25 mouse cellular contexts compared by ENCODE assay signal in the genomic region with DNA sequence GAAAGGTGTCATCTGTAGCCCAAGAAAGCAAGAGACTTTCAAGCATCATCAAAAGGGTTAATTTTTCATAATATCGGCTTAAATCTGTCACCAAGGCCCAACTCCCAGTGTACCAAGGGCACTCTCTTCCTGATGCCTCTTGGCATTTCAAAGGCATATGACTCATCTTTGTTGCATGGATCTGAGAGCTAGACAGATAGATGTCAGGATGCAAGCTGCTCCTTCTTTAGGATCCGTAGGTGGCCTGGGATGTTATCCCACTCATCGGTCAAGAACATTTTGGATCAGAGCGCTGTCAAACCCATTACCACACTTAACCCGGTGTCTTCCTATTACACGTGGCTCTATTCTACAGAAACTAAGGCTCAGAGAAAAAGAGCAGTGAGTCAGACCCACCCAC. TPM values are rescaled to one million over a fixed set of nuclear protein-coding genes. Genes with fewer than 3 reads are reported as not detected.
DNase-seq lines count a peak whose midpoint lies in the region; ATAC-seq lines count a peak whose summit lies in the region.
"Had no signal": no experiment of that assay in that cellular context is flagged by ENCODE, and none has a peak within 500 bp of the region (broad histone marks: within the 10 kb centered on the region; RNA-seq: fewer than 3 reads in every experiment).

No protein-coding gene starts in this region.

- no peaks in the 10 kb centered on the region for H3K36me3 ChIP-seq in limb, embryonic 12.5 days
- H3K36me3 ChIP-seq: G1E; intestine, embryonic 15.5 days had no signal

- WGBS in limb, embryonic 12.5 days: 97% methylated on average over 6 of the region's 6 CpGs

- peaks cover 18% of the 10 kb centered on the region; the same call in 1 of the 2 replicates for H3K4me1 ChIP-seq in limb, embryonic 12.5 days (replicated peaks)
- H3K4me1 ChIP-seq: forebrain, embryonic 13.5 days; hindbrain, embryonic 13.5 days had no signal

- no peak overlapping the region for H3K4me2 ChIP-seq in limb, embryonic 12.5 days
- H3K4me2 ChIP-seq: forebrain, embryonic 13.5 days; heart, embryonic 11.5 days; hindbrain, embryonic 13.5 days; intestine, embryonic 15.5 days had no signal

- peak; percentile 17; the same call in 1 of the 2 replicates for ATAC-seq in frontal cortex, adult (ENCODE audit: low TSS enrichment)
- no peak for ATAC-seq in limb, embryonic 12.5 days (ENCODE audit: insufficient number of reproducible peaks, insufficient read depth, low FRiP score, low TSS enrichment, low read depth)
- ATAC-seq: forebrain, embryonic 13.5 days; forebrain, postnatal 0 days; hindbrain, embryonic 16.5 days; intestine, embryonic 15.5 days; Patski had no signal

- 0 out of 2 replicates have a peak overlapping the region, but pooled peaks have one; percentile 47 for H3K27ac ChIP-seq in limb, embryonic 12.5 days
- H3K27ac ChIP-seq: forebrain, embryonic 13.5 days; hindbrain, embryonic 10.5 days; hindbrain, embryonic 13.5 days; intestine, embryonic 15.5 days had no signal

- H3K4me3 ChIP-seq in limb, embryonic 12.5 days (replicated peaks): no peak overlapping the region
- H3K4me3 ChIP-seq: forebrain, embryonic 10.5 days; forebrain, embryonic 13.5 days; hindbrain, embryonic 10.5 days; hindbrain, embryonic 13.5 days; intestine, embryonic 15.5 days had no signal

- peak; percentile 15 for DNase-seq in adrenal gland, postnatal 14 days
- DNase-seq in adrenal gland, postnatal 36 days: no peak
- no peak for DNase-seq in frontal cortex, postnatal 14 days (ENCODE audit: low spot score in 2 of 2)
- peak; percentile 87 for DNase-seq in brain, adult 2 months (ENCODE audit: low read depth, low spot score)
- no peak for DNase-seq in gastrocnemius, postnatal 25 days
- DNase-seq: adrenal gland, adult 8-10 months; B cell, adult 2 months; cerebellum, postnatal 10 days; forebrain, postnatal 0 days; gastrocnemius, postnatal 10 days; heart, adult 11 months; heart, postnatal 36 days; kidney, adult 11 months had no signal

- no peak overlapping the region for H3K9ac ChIP-seq in limb, embryonic 12.5 days (replicated peaks)
- H3K9ac ChIP-seq: forebrain, embryonic 13.5 days; forebrain, postnatal 0 days; hindbrain, embryonic 13.5 days; intestine, embryonic 15.5 days had no signal

- H3K27me3 ChIP-seq in limb, embryonic 12.5 days: no peaks in the 10 kb centered on the region
- H3K27me3 ChIP-seq: CH12.LX; forebrain, embryonic 13.5 days; hindbrain, embryonic 13.5 days; intestine, embryonic 15.5 days; Patski had no signal

- no peaks in the 10 kb centered on the region for H3K9me3 ChIP-seq in limb, embryonic 12.5 days
- H3K9me3 ChIP-seq: forebrain, embryonic 10.5 days; forebrain, embryonic 13.5 days; hindbrain, embryonic 10.5 days; hindbrain, embryonic 13.5 days; intestine, embryonic 15.5 days had no signal

RNA-seq across cellular contexts. Expression of a gene that starts 58.5 kb away (rescaled TPM):
- total RNA-seq in adrenal gland, postnatal 14 days (2021): 9.3 and 10.4 TPM in 2 replicates
- total RNA-seq in adrenal gland, postnatal 36 days (2021): 1 to 10 TPM; 7.3 to 9.8 TPM
- polyA plus RNA-seq in limb, embryonic 12.5 days (2016; fragmentation: Nextera tagmentation; extraction: Ambion mirVana): 46.9 and 48.8 TPM in 2 replicates
- total RNA-seq in gastrocnemius, postnatal 25 days (2021): 1 to 10 TPM in 1 of 2 experiments, under 1 TPM in 1; 0.54 to 1.6 TPM

Comparison
In these comparisons a context has a peak if more than half of its experiments do, and no peak if none do; other contexts are left out.
1. DNase-seq: peak in adrenal gland, postnatal 14 days (single experiment) and brain, adult 2 months (single experiment); none in adrenal gland, postnatal 36 days (0 of 2), frontal cortex, postnatal 14 days (0 of 2) and gastrocnemius, postnatal 25 days (single experiment).